Mouse (Mus musculus) adrenal gland, postnatal 14 days (tissue): Measurements from ENCODE around the gene Olfr646. TPM values are rescaled to one million over a fixed set of nuclear protein-coding genes. Genes with fewer than 3 reads are reported as not detected.

ENCODE experiments used
- DNase-seq: peaks from one replicate; pipeline ENCODE4 v3.0.0; 2021; ENCODE audit warnings: mixed read lengths
- long read RNA-seq, 2 experiments: library from polyadenylated mRNA; stranded (forward); transcript quantifications; one replicate each; pipeline ENCODE4 v2.0.0; 2021
- total RNA-seq: library from RNA; stranded (reverse); gene quantifications from 2 replicates; pipeline ENCODE4 v1.2.3, GENCODE M21; 2021

Olfr646 gene
- not detected in 2 replicates for total RNA-seq
- long read RNA-seq, experiment 1: 0 reads
- long read RNA-seq, experiment 2: 0 reads

GRCm38 (mm10) chr7:104104757-104104972 lies at the start of gene Olfr646:
Gene Olfr646 (plus strand): TSS chr7:104104873.
- no peak for DNase-seq

GRCm38 (mm10) chr7:104059215-104059614 lies 45.5 kb upstream of the Olfr646 start:
- no peak for DNase-seq

- DNase-seq: no peak
Observed at GRCm38 (mm10) chr7:104061345-104061744, 43.3 kb upstream of the Olfr646 start, which contains the start of gene 4930516K23Rik. Gene 4930516K23Rik (minus strand): TSS chr7:104061445.

- no peak for DNase-seq
Observed at GRCm38 (mm10) chr7:104071769-104072168, 32.9 kb upstream of the Olfr646 start, which contains the start of gene Olfr644. Gene Olfr644 (minus strand): TSS chr7:104071869.

- no peak for DNase-seq
Observed at GRCm38 (mm10) chr7:104085365-104085764, 19.3 kb upstream of the Olfr646 start, which contains the start of gene Olfr645. Gene Olfr645 (minus strand): TSS chr7:104085465.

GRCm38 (mm10) chr7:104103913-104104756 lies 538 bp upstream of the Olfr646 start:
- DNase-seq: no peak

- DNase-seq: no peak
Observed at GRCm38 (mm10) chr7:104129726-104130125, 25.1 kb downstream of the Olfr646 start, which contains the start of gene Ubqln5. Gene Ubqln5 (minus strand): TSS chr7:104129826.

GRCm38 (mm10) chr7:104137305-104137704 lies 32.6 kb downstream of the Olfr646 start, which contains the start of gene Olfr643:
Gene Olfr643 (minus strand): TSS chr7:104137405.
- no peak for DNase-seq

- DNase-seq: no peak
Observed at GRCm38 (mm10) chr7:104143179-104143578, 38.5 kb downstream of the Olfr646 start, which contains the start of gene Ubqln3. Gene Ubqln3 (minus strand): TSS chr7:104143279.

GRCm38 (mm10) chr7:104150456-104150855 lies 45.8 kb downstream of the Olfr646 start, which contains the start of gene Ubqlnl:
Gene Ubqlnl (minus strand): TSS chr7:104150556.
- DNase-seq: no peak

Other genes with a start within 250 kb of the Olfr646 start
- not detected in 2 replicates for gene Olfr66, start 218.6 kb upstream of the Olfr646 start, total RNA-seq
- gene Olfr64, start 210.4 kb upstream of the Olfr646 start, total RNA-seq: not detected in 2 replicates
- not detected in 2 replicates for gene Olfr65, start 201.4 kb upstream of the Olfr646 start, total RNA-seq
- not detected in 2 replicates for gene Olfr631, start 176.0 kb upstream of the Olfr646 start, total RNA-seq
- gene Olfr632, start 170.5 kb upstream of the Olfr646 start, total RNA-seq: not detected in 2 replicates
- gene Olfr633, start 160.4 kb upstream of the Olfr646 start, total RNA-seq: not detected in 2 replicates
- not detected in 2 replicates for gene Olfr635, start 133.7 kb upstream of the Olfr646 start, total RNA-seq
- gene Olfr638, start 106.1 kb upstream of the Olfr646 start, total RNA-seq: not detected in 2 replicates
- gene Olfr639, start 87.6 kb upstream of the Olfr646 start, total RNA-seq: not detected in 2 replicates
- gene Olfr640, start 79.3 kb upstream of the Olfr646 start, total RNA-seq: not detected in 2 replicates
- gene Olfr641, start 69.4 kb upstream of the Olfr646 start, total RNA-seq: not detected in 2 replicates
- gene Olfr642, start 52.2 kb upstream of the Olfr646 start, total RNA-seq: not detected in 2 replicates
- not detected in 2 replicates for gene 4930516K23Rik, start 43.4 kb upstream of the Olfr646 start, total RNA-seq
- gene Olfr644, start 33.0 kb upstream of the Olfr646 start, total RNA-seq: not detected in 2 replicates
- not detected in 2 replicates for gene Olfr645, start 19.4 kb upstream of the Olfr646 start, total RNA-seq
- not detected in 2 replicates for gene Ubqln5, start 25.0 kb downstream of the Olfr646 start, total RNA-seq
- gene Olfr643, start 32.5 kb downstream of the Olfr646 start, total RNA-seq: not detected in 2 replicates
- not detected in 2 replicates for gene Ubqln3, start 38.4 kb downstream of the Olfr646 start, total RNA-seq
- not detected in 2 replicates for gene Ubqlnl, start 45.7 kb downstream of the Olfr646 start, total RNA-seq
- gene Olfm5, start 60.0 kb downstream of the Olfr646 start, total RNA-seq: not detected in 2 replicates
- gene Olfr648, start 78.5 kb downstream of the Olfr646 start, total RNA-seq: not detected in 2 replicates
- not detected in 2 replicates for gene Olfr649, start 91.1 kb downstream of the Olfr646 start, total RNA-seq
- gene Trim6, start 113.9 kb downstream of the Olfr646 start, total RNA-seq: 0.30 and 0.74 TPM in 2 replicates
- 5.9 and 7.7 TPM in 2 replicates for gene Trim34a, start 139.6 kb downstream of the Olfr646 start, total RNA-seq
- gene Trim5, start 183.2 kb downstream of the Olfr646 start, total RNA-seq: 3.0 and 6.9 TPM in 2 replicates
- gene Trim12a, start 210.6 kb downstream of the Olfr646 start, total RNA-seq: 8.1 and 17.0 TPM in 2 replicates
- gene Trim34b, start 224.6 kb downstream of the Olfr646 start, total RNA-seq: 0.38 and 0.52 TPM in 2 replicates
- 8.4 and 11.6 TPM in 2 replicates for gene Trim12c, start 248.5 kb downstream of the Olfr646 start, total RNA-seq